Mouse (Mus musculus) hindbrain, postnatal 0 days (tissue): ENCODE results near the gene Defb26. TPM values are rescaled to one million over a fixed set of nuclear protein-coding genes. Genes with fewer than 3 reads are reported as not detected.

Source experiments
- ATAC-seq: fragments of 200-750 bp; cut with Nextera tagmentation; 2 replicates; pipeline ENCODE4 v1.8.0; 2017; ENCODE audit warnings: mild to moderate bottlenecking, moderate TSS enrichment, moderate library complexity
- DNase-seq: peaks from one replicate; pipeline ENCODE4 v3.0.0-alpha.2; 2015; ENCODE audit warnings: low spot score
- H3K27ac ChIP-seq: fragments of 300-500 bp; sonication (generic); 2 replicates; pipeline ENCODE4 v1.5.1; 2014; ENCODE audit warnings: mild to moderate bottlenecking
- H3K27me3 ChIP-seq: fragments of 300-500 bp; sonication (generic); 2 replicates; pipeline ENCODE4 v1.6.1; 2014; ENCODE audit warnings: low read length, mixed read lengths; ENCODE audit not compliant: insufficient read depth
- H3K36me3 ChIP-seq: fragments of 300-500 bp; sonication (generic); 2 replicates; pipeline ENCODE4 v1.6.1; 2014; ENCODE audit warnings: low read length, mixed read lengths; ENCODE audit not compliant: insufficient read depth
- H3K4me1 ChIP-seq: fragments of 300-500 bp; sonication (generic); 2 replicates; pipeline ENCODE4 v1.6.1; 2014; ENCODE audit warnings: antibody characterized with exemption, low read length, mixed read lengths; ENCODE audit not compliant: insufficient read depth
- H3K4me2 ChIP-seq: fragments of 300-500 bp; sonication (generic); 2 replicates; pipeline ENCODE4 v1.6.1; 2014; ENCODE audit warnings: low read depth, mild to moderate bottlenecking, low read length, moderate library complexity, mixed read lengths
- H3K4me3 ChIP-seq: fragments of 300-500 bp; sonication (generic); 2 replicates; pipeline ENCODE4 v1.5.1; 2014; ENCODE audit warnings: low read length
- H3K9ac ChIP-seq: fragments of 300-500 bp; sonication (generic); replicated peaks from 2 replicates; pipeline ENCODE4 v1.6.1; 2014; ENCODE audit warnings: mild to moderate bottlenecking, low read length, moderate library complexity, mixed read lengths
- H3K9me3 ChIP-seq: fragments of 300-500 bp; sonication (generic); 2 replicates; pipeline ENCODE4 v1.6.1; 2016; ENCODE audit warnings: low read length, mixed read lengths
- CTCF ChIP-seq: IDR thresholded peaks from 2 replicates; pipeline ENCODE4 v1.5.1; 2016; ENCODE audit warnings: antibody characterized with exemption, control low read depth, low read depth
- WGBS: fragments of 180-500 bp; shearing (Covaris S2); extraction: QIAGEN DNeasy Blood & Tissue Kit; methylation state at CpG from one replicate; pipeline ENCODE4 v1.1.7; 2014; 5-methylcytosine and 5-hydroxymethylcytosine counted together
- polyA plus RNA-seq: library from polyadenylated mRNA; unstranded; fragments of >200 nt; fragmentation: Nextera tagmentation; extraction: Ambion mirVana; gene quantifications from 2 replicates; pipeline ENCODE4 v1.2.1, GENCODE M21; 2015
- total RNA-seq: library from RNA; depleted of rRNA; stranded (reverse); fragments of >200 nt; gene quantifications from 2 replicates; pipeline ENCODE4 v1.2.3, GENCODE M21; 2014

The Defb26 gene
- total and polyA plus RNA-seq, 2 experiments from 2014 or later, result not detected

DNA sequence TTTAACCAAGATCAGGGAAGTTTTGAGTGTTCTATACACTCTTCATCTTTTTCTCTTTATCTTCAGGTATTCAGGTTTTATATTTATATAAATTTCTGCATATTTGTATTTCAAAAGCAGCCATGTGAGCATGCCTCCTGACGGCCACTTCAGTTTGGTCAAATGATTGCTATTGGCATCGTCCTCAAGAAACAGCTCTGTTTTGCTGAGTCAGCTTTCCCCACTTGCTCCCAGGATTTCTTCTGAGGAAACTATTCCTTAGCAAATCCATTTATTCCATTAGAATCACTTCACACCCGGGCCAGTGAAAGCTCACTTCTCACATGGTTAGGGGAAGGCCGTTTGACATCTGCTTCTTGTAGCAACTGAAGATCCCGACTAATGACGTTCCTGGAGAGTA, 13.5 kb downstream of the Defb26 start:
- Histone ChIP-seq H3K9ac (no peak overlapping the region), H3K9me3 (no peaks in the 10 kb centered on the region), H3K27me3 (no peaks in the 10 kb centered on the region), H3K36me3 (no peaks in the 10 kb centered on the region), H3K4me3 (no peak overlapping the region), H3K4me2 (no peak overlapping the region), H3K4me1 (no peaks in the 10 kb centered on the region), H3K27ac (no peak overlapping the region)
- no peak for TF ChIP-seq CTCF
- WGBS, result 75% methylated on average over 6 of the region's 6 CpGs
- DNase-seq (no peak), ATAC-seq (no peak)

DNA sequence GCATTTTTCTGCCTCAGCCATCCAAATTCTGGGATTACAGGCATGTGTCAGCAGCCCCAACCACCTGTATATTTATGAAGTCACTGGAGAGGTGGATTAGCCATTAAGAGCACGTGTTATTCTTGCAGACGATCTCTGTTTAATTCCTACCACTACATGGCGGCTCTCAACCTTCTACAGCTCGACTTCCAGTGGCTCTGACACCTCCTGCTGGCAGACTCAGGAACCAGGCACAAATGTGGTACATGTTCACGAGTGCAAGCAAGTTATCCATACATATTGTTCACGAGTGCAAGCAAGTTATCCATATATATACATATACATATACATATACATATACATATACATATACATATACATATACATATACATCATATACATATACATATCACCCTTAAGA, 18.3 kb downstream of the Defb26 start:
- no peak overlapping the region for H3K9ac ChIP-seq
- no peak for ATAC-seq

DNA sequence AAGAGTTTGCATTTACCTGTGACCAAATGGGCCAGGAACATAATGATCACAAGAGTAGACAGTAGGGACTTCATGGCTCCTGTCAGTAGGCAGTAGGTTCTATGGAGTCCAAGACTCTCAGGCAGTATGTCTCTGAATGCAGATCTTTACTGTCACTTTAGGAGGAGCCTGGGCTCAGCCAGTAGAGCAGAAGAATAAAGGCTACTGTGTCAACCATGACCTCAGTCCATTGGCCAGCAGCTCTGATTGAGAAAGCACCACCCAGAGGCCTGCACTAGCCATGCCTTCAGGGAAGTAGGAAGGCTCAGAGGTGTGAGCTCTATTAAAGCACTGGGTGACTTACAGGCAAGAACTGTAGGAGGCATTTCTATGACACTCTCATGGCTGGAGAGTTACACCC, 21.5 kb downstream of the Defb26 start, which contains the start of gene Defb22:
TSS of gene Defb22 (minus strand) at position 101 of the 400 bp plus-strand sequence.
- no peaks in the 10 kb centered on the region for H3K27me3 ChIP-seq
- no peaks in the 10 kb centered on the region for H3K4me1 ChIP-seq
- no peak for DNase-seq
- no peaks in the 10 kb centered on the region for H3K36me3 ChIP-seq
- no peak for ATAC-seq
- H3K4me3 ChIP-seq, result no peak within 1 kb of the TSS
- H3K9ac ChIP-seq, result no peak within 1 kb of the TSS
- no peak within 1 kb of the TSS for H3K27ac ChIP-seq
- H3K4me2 ChIP-seq, result no peak within 1 kb of the TSS
- TF ChIP-seq CTCF, result no peak
- H3K9me3 ChIP-seq, result no peaks in the 10 kb centered on the region

More for the DNA sequence above, 18.3 kb downstream of the Defb26 start:
- Histone ChIP-seq H3K4me1 (no peaks in the 10 kb centered on the region), H3K36me3 (no peaks in the 10 kb centered on the region), H3K27ac (no peak overlapping the region), H3K9me3 (no peaks in the 10 kb centered on the region), H3K27me3 (no peaks in the 10 kb centered on the region), H3K4me3 (no peak overlapping the region), H3K4me2 (no peak overlapping the region)
- WGBS, result 73% methylated on average over 6 of the region's 6 CpGs
- peak; percentile 8; the same call in 1 of the 2 replicates for TF ChIP-seq CTCF
- no peak for DNase-seq

DNA sequence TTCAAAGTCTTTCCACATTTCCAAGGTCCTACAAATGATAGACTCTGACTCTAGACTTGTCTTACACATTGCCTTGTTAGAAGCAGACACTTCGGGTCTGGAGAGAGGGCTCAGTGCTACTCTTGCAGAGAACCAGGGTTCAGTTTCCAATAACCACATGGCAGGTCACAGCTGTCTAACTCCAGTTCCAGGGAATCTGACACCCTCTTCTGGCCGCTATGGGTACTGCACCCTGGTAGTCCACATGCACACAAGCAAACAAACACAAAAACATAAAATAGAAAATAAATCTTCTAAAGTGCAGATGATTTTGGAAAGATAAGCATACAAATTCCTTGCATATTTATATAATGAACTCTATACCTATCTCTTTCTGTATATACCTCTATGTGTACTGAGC, 24.5 kb downstream of the Defb26 start:
- H3K9ac ChIP-seq, result no peak overlapping the region
- no peak overlapping the region for H3K4me3 ChIP-seq
- WGBS, result 78% methylated on average over 2 of the region's 2 CpGs
- H3K27me3 ChIP-seq, result no peaks in the 10 kb centered on the region
- no peaks in the 10 kb centered on the region for H3K36me3 ChIP-seq
- H3K4me2 ChIP-seq, result no peak overlapping the region
- H3K9me3 ChIP-seq, result no peaks in the 10 kb centered on the region
- DNase-seq (no peak), ATAC-seq (no peak)
- H3K4me1 ChIP-seq, result no peaks in the 10 kb centered on the region
- peak; percentile 50 for TF ChIP-seq CTCF
- H3K27ac ChIP-seq, result no peak overlapping the region

DNA sequence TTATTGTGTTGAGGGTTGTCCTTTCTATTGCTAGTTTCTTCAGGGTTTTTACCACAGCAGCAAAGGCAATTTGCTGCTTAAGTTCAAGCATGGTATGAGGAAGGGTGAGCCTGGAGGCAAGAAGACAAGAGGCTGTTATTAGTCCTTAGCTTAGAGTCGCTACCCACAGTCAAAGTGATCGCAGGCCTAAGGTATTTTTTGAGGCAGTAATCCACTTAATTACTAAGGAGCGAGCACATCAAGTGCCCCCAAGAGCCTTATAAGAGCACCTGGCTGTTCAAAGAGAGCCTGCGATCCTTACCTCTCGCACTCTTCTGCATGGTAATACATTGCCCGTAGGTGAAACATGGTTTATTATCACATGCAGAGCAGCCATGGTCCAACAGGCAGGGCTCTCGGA, 29.8 kb downstream of the Defb26 start:
- ATAC-seq, result no peak
- WGBS, result 91% methylated on average over 7 of the region's 7 CpGs
- H3K9ac ChIP-seq, result no peak overlapping the region
- no peak overlapping the region for H3K4me3 ChIP-seq
- no peaks in the 10 kb centered on the region for H3K4me1 ChIP-seq
- H3K36me3 ChIP-seq, result no peaks in the 10 kb centered on the region
- no peaks in the 10 kb centered on the region for H3K9me3 ChIP-seq
- no peak for DNase-seq
- H3K27ac ChIP-seq, result no peak overlapping the region
- H3K4me2 ChIP-seq, result no peak overlapping the region
- H3K27me3 ChIP-seq, result no peaks in the 10 kb centered on the region
- no peak for TF ChIP-seq CTCF

DNA sequence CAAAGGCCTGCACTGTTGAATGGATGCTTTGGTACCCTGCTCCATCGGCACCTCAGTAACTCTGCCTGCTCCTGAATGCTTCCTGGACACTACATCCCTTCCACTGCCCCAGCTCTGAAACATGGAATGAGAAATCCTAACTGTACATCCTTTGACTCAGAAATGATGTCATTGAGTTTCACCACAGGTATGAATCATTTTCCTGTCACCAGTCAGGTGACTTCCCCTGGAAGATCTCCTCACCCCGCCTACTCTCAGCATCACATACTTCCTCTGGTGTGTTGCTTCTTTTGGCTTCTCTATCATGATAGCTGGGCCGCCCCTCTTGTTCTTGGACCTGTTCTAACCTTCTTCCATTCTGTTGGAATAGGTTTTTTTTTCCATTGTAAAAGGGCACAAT, 30.6 kb downstream of the Defb26 start:
- ATAC-seq (no peak), DNase-seq (no peak)
- H3K9me3 ChIP-seq, result no peaks in the 10 kb centered on the region
- no peak overlapping the region for H3K9ac ChIP-seq
- H3K27me3 ChIP-seq, result no peaks in the 10 kb centered on the region
- no peak overlapping the region for H3K4me2 ChIP-seq
- H3K4me1 ChIP-seq, result no peaks in the 10 kb centered on the region
- H3K4me3 ChIP-seq, result no peak overlapping the region
- TF ChIP-seq CTCF, result no peak
- WGBS, result 89% methylated on average over 3 of the region's 3 CpGs
- H3K36me3 ChIP-seq, result no peaks in the 10 kb centered on the region
- H3K27ac ChIP-seq, result no peak overlapping the region

DNA sequence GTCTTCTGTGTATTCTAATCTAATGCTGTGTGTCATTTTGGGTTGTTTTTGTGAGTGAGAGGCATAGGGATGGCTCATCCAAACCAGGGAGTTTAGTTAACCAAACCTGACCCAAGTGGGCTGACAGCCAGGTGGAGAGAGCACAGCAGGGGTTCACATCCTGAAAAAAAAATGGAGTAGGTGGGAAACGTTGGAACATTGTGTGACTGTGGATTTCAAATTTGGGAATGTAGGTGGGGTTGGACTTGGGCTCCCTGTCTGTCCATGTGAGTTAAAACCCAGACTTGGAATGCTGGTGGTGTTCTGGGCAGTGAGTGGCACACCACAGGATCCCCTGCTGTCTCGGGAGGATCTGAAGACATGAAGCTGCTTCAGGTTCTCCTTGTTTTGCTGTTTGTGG, 34.7 kb downstream of the Defb26 start, which contains the start of gene Defb20:
TSS of gene Defb20 (plus strand) at position 301 of the 400 bp plus-strand sequence.
- no peak within 1 kb of the TSS for H3K4me3 ChIP-seq
- DNase-seq (no peak), ATAC-seq (no peak)
- H3K4me1 ChIP-seq, result no peaks in the 10 kb centered on the region
- H3K4me2 ChIP-seq, result no peak within 1 kb of the TSS
- 61% methylated on average over 2 of the region's 2 CpGs for WGBS
- no peak for TF ChIP-seq CTCF
- no peaks in the 10 kb centered on the region for H3K27me3 ChIP-seq
- H3K36me3 ChIP-seq, result no peaks in the 10 kb centered on the region
- H3K27ac ChIP-seq, result no peak within 1 kb of the TSS
- no peak within 1 kb of the TSS for H3K9ac ChIP-seq
- H3K9me3 ChIP-seq, result no peaks in the 10 kb centered on the region
